Mouse (Mus musculus): Measurements from ENCODE around the gene Olfr635. TPM values are rescaled to one million over a fixed set of nuclear protein-coding genes. Genes with fewer than 3 reads are reported as not detected.

Olfr635 gene
- polyA plus RNA-seq, 1 experiment from 2014 or later: not detected

DNA sequence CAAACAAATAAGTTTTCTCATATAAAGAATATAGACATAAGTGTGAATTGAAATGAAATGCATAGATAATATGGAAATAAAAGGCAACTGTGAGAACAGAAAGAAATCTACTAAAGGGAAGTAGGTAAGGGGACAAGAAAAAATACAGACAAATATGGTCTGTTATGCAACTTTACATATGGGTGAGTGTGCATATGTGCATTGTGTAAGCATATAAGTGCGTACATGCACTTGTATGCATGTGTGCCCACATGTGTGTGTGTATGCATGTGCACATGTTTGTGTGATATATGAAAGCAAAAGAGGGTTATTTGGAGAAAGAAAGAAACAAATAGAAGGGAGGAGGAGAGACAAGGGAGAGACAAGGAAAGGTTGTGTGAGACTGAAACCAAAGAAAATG, 48.0 kb downstream of the Olfr635 start:
- no peaks in the 10 kb centered on the region for H3K9me3 ChIP-seq (ENCODE audit: control insufficient read depth, low read length)
- no peak overlapping the region for H3K27ac ChIP-seq (ENCODE audit: low read depth, low read length)
- 88% methylated on average over 1 of the region's 1 CpGs for WGBS
- H3K4me3 ChIP-seq (ENCODE audit: low read length): no peak overlapping the region
- H3K27me3 ChIP-seq (replicated peaks; ENCODE audit: control insufficient read depth, insufficient read depth, low read length): no peaks in the 10 kb centered on the region
- no peak overlapping the region for H3K9ac ChIP-seq (ENCODE audit: low read depth, low read length)
- H3K4me1 ChIP-seq (ENCODE audit: control insufficient read depth, insufficient read depth, low read depth, low read length): no peaks in the 10 kb centered on the region
- ATAC-seq: no peak
- H3K4me2 ChIP-seq (ENCODE audit: low read length): no peak overlapping the region
- H3K36me3 ChIP-seq (ENCODE audit: control insufficient read depth, insufficient read depth, low read length): no peaks in the 10 kb centered on the region

DNA sequence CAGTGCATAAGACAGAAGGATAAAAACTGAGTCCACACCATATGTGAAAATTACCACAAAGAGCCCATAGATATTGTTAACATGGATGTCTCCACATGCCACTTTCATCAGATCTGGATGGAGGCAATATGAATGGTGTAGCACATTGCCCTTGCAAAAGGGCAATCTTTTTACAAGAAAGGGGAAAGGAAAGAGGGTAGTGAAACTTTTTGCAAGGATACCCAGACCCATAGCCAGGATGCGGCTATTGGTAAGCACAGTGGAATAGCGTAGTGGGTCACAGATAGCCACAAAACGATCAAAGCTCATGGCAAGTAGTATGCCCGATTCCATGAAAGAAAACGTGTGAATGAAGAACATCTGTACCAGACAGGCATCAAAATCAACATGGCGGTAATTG, 50.7 kb downstream of the Olfr635 start:
- H3K9ac ChIP-seq (ENCODE audit: low read depth, low read length): no peak overlapping the region
- no peak overlapping the region for H3K4me3 ChIP-seq (ENCODE audit: low read length)
- H3K27me3 ChIP-seq (replicated peaks; ENCODE audit: control insufficient read depth, insufficient read depth, low read length): no peaks in the 10 kb centered on the region
- H3K36me3 ChIP-seq (ENCODE audit: control insufficient read depth, insufficient read depth, low read length): no peaks in the 10 kb centered on the region
- no peak for ATAC-seq
- H3K4me2 ChIP-seq (ENCODE audit: low read length): no peak overlapping the region
- H3K27ac ChIP-seq (ENCODE audit: low read depth, low read length): no peak overlapping the region
- no peaks in the 10 kb centered on the region for H3K9me3 ChIP-seq (ENCODE audit: control insufficient read depth, low read length)
- H3K4me1 ChIP-seq (ENCODE audit: control insufficient read depth, insufficient read depth, low read depth, low read length): no peaks in the 10 kb centered on the region
- 93% methylated on average over 6 of the region's 6 CpGs for WGBS

DNA sequence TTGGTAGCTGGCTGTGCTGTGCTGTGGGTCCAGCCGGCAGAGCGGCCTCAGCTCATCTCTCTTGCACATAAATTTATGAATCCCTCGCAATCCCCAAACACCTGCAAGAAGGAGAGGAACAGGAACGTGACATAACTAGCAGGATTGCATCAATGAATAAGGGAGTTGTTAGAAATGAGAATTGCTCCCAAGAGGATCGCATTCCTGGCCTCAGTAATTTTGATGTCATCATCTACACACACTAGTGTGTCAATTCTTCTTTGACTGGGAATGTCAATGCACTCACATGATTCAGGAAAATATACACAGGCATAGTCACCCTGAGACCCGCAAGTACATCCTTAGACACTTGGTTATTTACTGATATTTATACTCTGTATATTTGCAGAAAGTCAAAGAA, 54.5 kb downstream of the Olfr635 start, which contains the start of gene Olfr640:
TSS of gene Olfr640 (minus strand) at position 101 of the 400 bp plus-strand sequence.
- H3K4me3 ChIP-seq (ENCODE audit: low read length): no peak within 1 kb of the TSS
- H3K9me3 ChIP-seq (ENCODE audit: control insufficient read depth, low read length): no peaks in the 10 kb centered on the region
- H3K27ac ChIP-seq (ENCODE audit: low read depth, low read length): no peak within 1 kb of the TSS
- H3K27me3 ChIP-seq (replicated peaks; ENCODE audit: control insufficient read depth, insufficient read depth, low read length): no peaks in the 10 kb centered on the region
- H3K4me1 ChIP-seq (ENCODE audit: control insufficient read depth, insufficient read depth, low read depth, low read length): no peaks in the 10 kb centered on the region
- H3K4me2 ChIP-seq (ENCODE audit: low read length): no peak within 1 kb of the TSS
- no peak within 1 kb of the TSS for H3K9ac ChIP-seq (ENCODE audit: low read depth, low read length)
- H3K36me3 ChIP-seq (ENCODE audit: control insufficient read depth, insufficient read depth, low read length): no peaks in the 10 kb centered on the region
- 76% methylated on average over 6 of the region's 6 CpGs for WGBS
- no peak for ATAC-seq

DNA sequence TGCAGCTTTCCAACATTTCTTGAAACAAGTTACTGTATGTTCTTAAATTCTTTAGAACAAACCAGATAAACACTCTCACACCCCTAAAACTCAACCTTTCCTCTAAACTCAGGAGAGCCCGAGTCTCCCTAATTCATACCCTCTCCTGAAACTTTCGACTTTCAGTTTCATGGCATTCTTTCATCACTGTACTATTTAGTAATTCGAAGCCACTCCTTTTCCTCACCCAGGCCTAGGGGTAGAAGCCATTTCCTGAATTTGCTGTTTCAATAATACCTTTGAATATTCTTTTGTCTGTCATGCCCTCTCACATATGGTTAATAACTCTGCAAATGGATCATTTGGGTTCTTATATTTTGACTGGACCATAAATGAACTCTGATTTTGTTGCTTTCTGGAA, 56.0 kb downstream of the Olfr635 start:
- Histone ChIP-seq H3K27ac (ENCODE audit: low read depth, low read length) (no peak overlapping the region), H3K9ac (ENCODE audit: low read depth, low read length) (no peak overlapping the region), H3K9me3 (ENCODE audit: control insufficient read depth, low read length) (no peaks in the 10 kb centered on the region), H3K4me2 (ENCODE audit: low read length) (no peak overlapping the region), H3K27me3 (replicated peaks; ENCODE audit: control insufficient read depth, insufficient read depth, low read length) (no peaks in the 10 kb centered on the region), H3K4me1 (ENCODE audit: control insufficient read depth, insufficient read depth, low read depth, low read length) (no peaks in the 10 kb centered on the region), H3K36me3 (ENCODE audit: control insufficient read depth, insufficient read depth, low read length) (no peaks in the 10 kb centered on the region), H3K4me3 (ENCODE audit: low read length) (no peak overlapping the region)
- 87% methylated on average over 3 of the region's 3 CpGs for WGBS
- ATAC-seq: no peak

DNA sequence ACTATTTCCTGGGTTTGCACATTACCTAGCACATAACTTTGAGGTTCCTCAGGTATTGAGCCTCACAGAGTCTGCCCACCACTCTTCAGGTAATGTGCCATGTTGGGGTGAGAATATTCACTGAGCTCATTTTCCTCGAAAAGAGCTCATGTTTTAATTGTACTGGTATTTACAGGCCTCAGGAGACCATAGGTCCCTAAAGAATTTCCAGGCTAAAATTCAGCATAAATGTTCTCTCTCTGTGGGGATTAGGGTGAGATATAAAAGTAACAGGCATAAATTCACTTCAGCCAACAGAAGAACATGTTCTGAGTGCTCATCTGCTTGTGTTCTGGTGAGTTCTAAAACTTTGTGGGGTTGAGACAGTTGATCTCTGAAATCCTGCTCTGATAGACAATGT, 64.2 kb downstream of the Olfr635 start, which contains the start of gene Olfr641:
TSS of gene Olfr641 (plus strand) at position 301 of the 400 bp plus-strand sequence.
- no peak for ATAC-seq
- Histone ChIP-seq H3K4me2 (ENCODE audit: low read length) (no peak within 1 kb of the TSS), H3K36me3 (ENCODE audit: control insufficient read depth, insufficient read depth, low read length) (no peaks in the 10 kb centered on the region), H3K4me1 (ENCODE audit: control insufficient read depth, insufficient read depth, low read depth, low read length) (no peaks in the 10 kb centered on the region), H3K27ac (ENCODE audit: low read depth, low read length) (no peak within 1 kb of the TSS), H3K9ac (ENCODE audit: low read depth, low read length) (no peak within 1 kb of the TSS), H3K27me3 (replicated peaks; ENCODE audit: control insufficient read depth, insufficient read depth, low read length) (no peaks in the 10 kb centered on the region), H3K4me3 (ENCODE audit: low read length) (no peak within 1 kb of the TSS), H3K9me3 (ENCODE audit: control insufficient read depth, low read length) (no peaks in the 10 kb centered on the region)
- WGBS: 86% methylated on average over 1 of the region's 1 CpGs

Other genes with a start within 250 kb of the Olfr635 start
- gene Olfr628, start 240.8 kb upstream of the Olfr635 start, polyA plus RNA-seq (2015; fragmentation: Nextera tagmentation; extraction: Ambion mirVana): not detected in 2 replicates
- gene Olfr629, start 226.2 kb upstream of the Olfr635 start, polyA plus RNA-seq (2015; fragmentation: Nextera tagmentation; extraction: Ambion mirVana): not detected in 2 replicates
- gene Olfr630, start 213.8 kb upstream of the Olfr635 start, polyA plus RNA-seq (2015; fragmentation: Nextera tagmentation; extraction: Ambion mirVana): not detected in 2 replicates
- not detected in 2 replicates for gene Olfr69, start 199.6 kb upstream of the Olfr635 start, polyA plus RNA-seq (2015; fragmentation: Nextera tagmentation; extraction: Ambion mirVana)
- not detected in 2 replicates for gene Olfr68, start 191.5 kb upstream of the Olfr635 start, polyA plus RNA-seq (2015; fragmentation: Nextera tagmentation; extraction: Ambion mirVana)
- not detected in 2 replicates for gene Olfr67, start 179.3 kb upstream of the Olfr635 start, polyA plus RNA-seq (2015; fragmentation: Nextera tagmentation; extraction: Ambion mirVana)
- 1,299 and 1,681 TPM in 2 replicates for gene Hbb-bt, start 157.2 kb upstream of the Olfr635 start, polyA plus RNA-seq (2015; fragmentation: Nextera tagmentation; extraction: Ambion mirVana)
- 4,904 and 5,594 TPM in 2 replicates for gene Hbb-bs, start 143.1 kb upstream of the Olfr635 start, polyA plus RNA-seq (2015; fragmentation: Nextera tagmentation; extraction: Ambion mirVana)
- gene Hbb-bh2, start 130.6 kb upstream of the Olfr635 start, polyA plus RNA-seq (2015; fragmentation: Nextera tagmentation; extraction: Ambion mirVana): not detected in 2 replicates
- 0.37 TPM in 1 of 2 replicates, not detected in the other for gene Hbb-bh1, start 128.0 kb upstream of the Olfr635 start, polyA plus RNA-seq (2015; fragmentation: Nextera tagmentation; extraction: Ambion mirVana)
- gene Hbb-y, start 117.9 kb upstream of the Olfr635 start, polyA plus RNA-seq (2015; fragmentation: Nextera tagmentation; extraction: Ambion mirVana): 13.4 and 35.4 TPM in 2 replicates
- not detected in 2 replicates for gene Olfr66, start 84.9 kb upstream of the Olfr635 start, polyA plus RNA-seq (2015; fragmentation: Nextera tagmentation; extraction: Ambion mirVana)
- gene Olfr64, start 76.7 kb upstream of the Olfr635 start, polyA plus RNA-seq (2015; fragmentation: Nextera tagmentation; extraction: Ambion mirVana): not detected in 2 replicates
- gene Olfr65, start 67.7 kb upstream of the Olfr635 start, polyA plus RNA-seq (2015; fragmentation: Nextera tagmentation; extraction: Ambion mirVana): not detected in 2 replicates
- gene Olfr631, start 42.3 kb upstream of the Olfr635 start, polyA plus RNA-seq (2015; fragmentation: Nextera tagmentation; extraction: Ambion mirVana): not detected in 2 replicates
- gene Olfr632, start 36.8 kb upstream of the Olfr635 start, polyA plus RNA-seq (2015; fragmentation: Nextera tagmentation; extraction: Ambion mirVana): not detected in 2 replicates
- gene Olfr633, start 26.7 kb upstream of the Olfr635 start, polyA plus RNA-seq (2015; fragmentation: Nextera tagmentation; extraction: Ambion mirVana): not detected in 2 replicates
- not detected in 2 replicates for gene Olfr638, start 27.6 kb downstream of the Olfr635 start, polyA plus RNA-seq (2015; fragmentation: Nextera tagmentation; extraction: Ambion mirVana)
- 0.03 TPM in 1 of 2 replicates, not detected in the other for gene Olfr639, start 46.2 kb downstream of the Olfr635 start, polyA plus RNA-seq (2015; fragmentation: Nextera tagmentation; extraction: Ambion mirVana)
- not detected in 2 replicates for gene Olfr640, start 54.4 kb downstream of the Olfr635 start, polyA plus RNA-seq (2015; fragmentation: Nextera tagmentation; extraction: Ambion mirVana)
- not detected in 2 replicates for gene Olfr641, start 64.3 kb downstream of the Olfr635 start, polyA plus RNA-seq (2015; fragmentation: Nextera tagmentation; extraction: Ambion mirVana)
- gene Olfr642, start 81.5 kb downstream of the Olfr635 start, polyA plus RNA-seq (2015; fragmentation: Nextera tagmentation; extraction: Ambion mirVana): not detected in 2 replicates
- gene 4930516K23Rik, start 90.3 kb downstream of the Olfr635 start, polyA plus RNA-seq (2015; fragmentation: Nextera tagmentation; extraction: Ambion mirVana): not detected in 2 replicates
- gene Olfr644, start 100.7 kb downstream of the Olfr635 start, polyA plus RNA-seq (2015; fragmentation: Nextera tagmentation; extraction: Ambion mirVana): not detected in 2 replicates
- not detected in 2 replicates for gene Olfr645, start 114.3 kb downstream of the Olfr635 start, polyA plus RNA-seq (2015; fragmentation: Nextera tagmentation; extraction: Ambion mirVana)
- gene Olfr646, start 133.7 kb downstream of the Olfr635 start, polyA plus RNA-seq (2015; fragmentation: Nextera tagmentation; extraction: Ambion mirVana): not detected in 2 replicates
- not detected in 2 replicates for gene Ubqln5, start 158.7 kb downstream of the Olfr635 start, polyA plus RNA-seq (2015; fragmentation: Nextera tagmentation; extraction: Ambion mirVana)
- not detected in 2 replicates for gene Olfr643, start 166.3 kb downstream of the Olfr635 start, polyA plus RNA-seq (2015; fragmentation: Nextera tagmentation; extraction: Ambion mirVana)
- gene Ubqln3, start 172.1 kb downstream of the Olfr635 start, polyA plus RNA-seq (2015; fragmentation: Nextera tagmentation; extraction: Ambion mirVana): not detected in 2 replicates
- not detected in 2 replicates for gene Ubqlnl, start 179.4 kb downstream of the Olfr635 start, polyA plus RNA-seq (2015; fragmentation: Nextera tagmentation; extraction: Ambion mirVana)
- gene Olfm5, start 193.7 kb downstream of the Olfr635 start, polyA plus RNA-seq (2015; fragmentation: Nextera tagmentation; extraction: Ambion mirVana): not detected in 2 replicates
- gene Olfr648, start 212.2 kb downstream of the Olfr635 start, polyA plus RNA-seq (2015; fragmentation: Nextera tagmentation; extraction: Ambion mirVana): 0.45 and 0.54 TPM in 2 replicates
- not detected in 2 replicates for gene Olfr649, start 224.8 kb downstream of the Olfr635 start, polyA plus RNA-seq (2015; fragmentation: Nextera tagmentation; extraction: Ambion mirVana)
- 0.30 and 0.41 TPM in 2 replicates for gene Trim6, start 247.6 kb downstream of the Olfr635 start, polyA plus RNA-seq (2015; fragmentation: Nextera tagmentation; extraction: Ambion mirVana)